Mouse (Mus musculus): ENCODE data around the gene Taf9.
A peak's percentile ranks its signal among the peaks of the same experiment; 100 is the strongest.

Taf9 gene

GRCm38 (mm10) chr13:100651439-100652186 lies at the start of gene Taf9:
Gene Taf9, plus strand, starts transcription at chr13:100651579.
- ATAC-seq (ENCODE audit: insufficient number of reproducible peaks, low FRiP score, low TSS enrichment), result peak; percentile 71; the same call in 1 of the 2 replicates

GRCm38 (mm10) chr13:100602239-100602902 lies 49.0 kb upstream of the Taf9 start:
- ATAC-seq (ENCODE audit: insufficient number of reproducible peaks, low FRiP score, low TSS enrichment), result no peak

- ATAC-seq (ENCODE audit: insufficient number of reproducible peaks, low FRiP score, low TSS enrichment), result no peak
These were observed 48.2 kb upstream of the Taf9 start for GRCm38 (mm10) chr13:100603031-100603737.

GRCm38 (mm10) chr13:100603738-100604095 lies 47.7 kb upstream of the Taf9 start:
- ATAC-seq (ENCODE audit: insufficient number of reproducible peaks, low FRiP score, low TSS enrichment), result no peak

GRCm38 (mm10) chr13:100605845-100606244 lies 45.5 kb upstream of the Taf9 start:
- ATAC-seq (ENCODE audit: insufficient number of reproducible peaks, low FRiP score, low TSS enrichment), result no peak

- ATAC-seq (ENCODE audit: insufficient number of reproducible peaks, low FRiP score, low TSS enrichment), result no peak
These were observed 43.6 kb upstream of the Taf9 start for GRCm38 (mm10) chr13:100607756-100608155.

- no peak for ATAC-seq (ENCODE audit: insufficient number of reproducible peaks, low FRiP score, low TSS enrichment)
These were observed 40.1 kb upstream of the Taf9 start for GRCm38 (mm10) chr13:100611266-100611665.

GRCm38 (mm10) chr13:100612251-100612650 lies 39.1 kb upstream of the Taf9 start:
- ATAC-seq (ENCODE audit: insufficient number of reproducible peaks, low FRiP score, low TSS enrichment), result peak; percentile 37; the same call in 1 of the 2 replicates

- no peak for ATAC-seq (ENCODE audit: insufficient number of reproducible peaks, low FRiP score, low TSS enrichment)
These were observed 38.5 kb upstream of the Taf9 start for GRCm38 (mm10) chr13:100612903-100613302.

GRCm38 (mm10) chr13:100616181-100617087 lies 34.9 kb upstream of the Taf9 start, which contains the start of gene Marveld2:
Gene Marveld2, minus strand, starts transcription at chr13:100616971.
- ATAC-seq (ENCODE audit: insufficient number of reproducible peaks, low FRiP score, low TSS enrichment), result peak; percentile 93

- 0 out of 2 replicates have a peak, but pooled peaks have one; percentile 21 for ATAC-seq (ENCODE audit: insufficient number of reproducible peaks, low FRiP score, low TSS enrichment)
These were observed 33.8 kb upstream of the Taf9 start for GRCm38 (mm10) chr13:100617583-100617982.

GRCm38 (mm10) chr13:100622241-100622640 lies 29.1 kb upstream of the Taf9 start:
- ATAC-seq (ENCODE audit: insufficient number of reproducible peaks, low FRiP score, low TSS enrichment), result no peak

- no peak for ATAC-seq (ENCODE audit: insufficient number of reproducible peaks, low FRiP score, low TSS enrichment)
These were observed 17.2 kb upstream of the Taf9 start for GRCm38 (mm10) chr13:100634106-100634691.

GRCm38 (mm10) chr13:100642471-100643209 lies 8.7 kb upstream of the Taf9 start:
- no peak for ATAC-seq (ENCODE audit: insufficient number of reproducible peaks, low FRiP score, low TSS enrichment)

- no peak for ATAC-seq (ENCODE audit: insufficient number of reproducible peaks, low FRiP score, low TSS enrichment)
These were observed 3.2 kb upstream of the Taf9 start for GRCm38 (mm10) chr13:100648223-100648622.

- peak; percentile 93 for ATAC-seq (ENCODE audit: insufficient number of reproducible peaks, low FRiP score, low TSS enrichment)
These were observed 585 bp upstream of the Taf9 start, which contains the start of the genes Ak6 and Rad17 for GRCm38 (mm10) chr13:100650550-100651438. Gene Ak6, plus strand, starts transcription at chr13:100650979. Gene Rad17, minus strand, starts transcription at chr13:100651051.

GRCm38 (mm10) chr13:100658091-100658490 lies 6.7 kb downstream of the Taf9 start:
- no peak for ATAC-seq (ENCODE audit: insufficient number of reproducible peaks, low FRiP score, low TSS enrichment)

Data from cerebellum, adult (tissue).